Mouse (Mus musculus) testis, adult 10 weeks (tissue): Measurements from ENCODE around the gene Ahcyl1. TPM values are rescaled to one million over a fixed set of nuclear protein-coding genes. Genes with fewer than 3 reads are reported as not detected.

ENCODE experiments used
- polyA plus RNA-seq: library from polyadenylated mRNA; stranded (reverse); fragments of 350-450 nt; fragmentation: Illumina TruSeq; extraction: RNeasy Lipid Tissue Mini Kit (QIAGEN cat#74804); gene quantifications from one replicate; pipeline ENCODE4 v1.2.3, GENCODE M21; 2014; ENCODE audit warnings: low read depth, low replicate concordance

The Ahcyl1 gene
- polyA plus RNA-seq, result 85.4 TPM

DNA sequence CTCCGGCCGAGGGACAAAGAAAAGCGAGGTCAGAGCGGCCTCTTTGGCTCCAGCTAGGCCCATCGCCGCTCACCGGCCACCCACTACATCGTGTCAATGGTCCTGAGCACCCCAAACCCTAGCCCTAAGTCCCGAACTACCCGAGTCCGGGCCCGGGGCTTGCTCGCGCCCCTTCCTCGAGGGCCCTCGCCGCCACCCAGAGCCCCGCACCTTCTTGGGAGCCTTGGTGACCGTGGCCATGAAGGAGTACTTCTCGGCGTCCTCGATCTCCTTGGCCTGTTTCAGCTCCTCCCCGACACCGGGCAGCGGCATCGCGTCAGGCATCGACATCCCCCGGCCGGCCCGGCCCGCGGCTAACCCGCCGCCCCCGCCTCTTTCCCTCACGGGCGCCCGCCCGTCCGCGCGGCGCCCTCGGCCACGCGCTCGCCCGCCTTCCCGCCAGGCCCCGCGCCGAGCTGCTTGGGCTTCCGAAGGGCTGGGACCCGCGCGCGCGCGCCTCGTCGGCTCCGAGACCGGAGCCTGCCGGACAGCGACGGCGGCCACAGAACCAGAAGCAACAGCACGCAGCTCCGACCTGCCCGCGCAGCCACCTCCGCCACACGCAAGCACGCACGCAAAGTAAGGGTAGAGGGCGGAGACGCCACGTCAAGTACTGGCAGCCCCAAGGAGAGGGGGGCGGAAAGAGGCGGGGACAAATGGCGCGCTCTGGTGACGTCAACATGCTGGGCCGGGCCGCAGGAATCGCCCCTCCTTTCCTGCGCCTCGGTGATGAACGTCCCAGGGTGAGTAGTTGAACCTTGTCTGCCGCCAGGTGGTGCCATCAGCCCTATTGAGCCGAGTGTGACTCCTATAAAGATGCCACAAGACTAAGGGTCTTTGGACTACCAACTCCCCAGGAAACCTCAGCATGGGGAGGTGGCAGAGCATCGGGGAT lies at the start of gene Ahcyl1:
TSS of gene Ahcyl1 (minus strand) at position 613 of the 934 bp plus-strand sequence.

DNA sequence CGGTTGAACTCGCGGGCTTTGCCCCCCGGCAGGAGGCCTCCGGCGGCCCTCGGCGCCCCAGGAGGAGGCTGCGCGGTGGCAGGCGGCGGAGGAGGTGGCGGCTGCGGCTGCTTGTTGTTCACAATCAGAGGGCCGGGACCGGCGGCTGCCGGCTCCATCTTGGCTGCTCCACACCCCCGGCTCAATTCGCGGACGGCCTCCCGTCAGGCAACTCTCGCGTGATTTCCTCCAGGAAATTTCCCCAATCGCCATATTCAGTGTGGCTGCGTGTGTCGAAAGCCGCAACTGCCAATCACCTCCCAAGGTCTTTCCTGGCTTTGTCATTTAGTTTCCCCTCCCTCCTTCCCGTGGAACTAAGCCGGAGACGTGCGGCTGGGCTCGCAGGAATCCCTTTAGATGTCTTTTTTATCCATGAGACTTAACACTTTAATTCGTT lies 64.8 kb downstream of the Ahcyl1 start, which contains the start of gene Strip1:
TSS of gene Strip1 (minus strand) at position 172 of the 436 bp plus-strand sequence.

DNA sequence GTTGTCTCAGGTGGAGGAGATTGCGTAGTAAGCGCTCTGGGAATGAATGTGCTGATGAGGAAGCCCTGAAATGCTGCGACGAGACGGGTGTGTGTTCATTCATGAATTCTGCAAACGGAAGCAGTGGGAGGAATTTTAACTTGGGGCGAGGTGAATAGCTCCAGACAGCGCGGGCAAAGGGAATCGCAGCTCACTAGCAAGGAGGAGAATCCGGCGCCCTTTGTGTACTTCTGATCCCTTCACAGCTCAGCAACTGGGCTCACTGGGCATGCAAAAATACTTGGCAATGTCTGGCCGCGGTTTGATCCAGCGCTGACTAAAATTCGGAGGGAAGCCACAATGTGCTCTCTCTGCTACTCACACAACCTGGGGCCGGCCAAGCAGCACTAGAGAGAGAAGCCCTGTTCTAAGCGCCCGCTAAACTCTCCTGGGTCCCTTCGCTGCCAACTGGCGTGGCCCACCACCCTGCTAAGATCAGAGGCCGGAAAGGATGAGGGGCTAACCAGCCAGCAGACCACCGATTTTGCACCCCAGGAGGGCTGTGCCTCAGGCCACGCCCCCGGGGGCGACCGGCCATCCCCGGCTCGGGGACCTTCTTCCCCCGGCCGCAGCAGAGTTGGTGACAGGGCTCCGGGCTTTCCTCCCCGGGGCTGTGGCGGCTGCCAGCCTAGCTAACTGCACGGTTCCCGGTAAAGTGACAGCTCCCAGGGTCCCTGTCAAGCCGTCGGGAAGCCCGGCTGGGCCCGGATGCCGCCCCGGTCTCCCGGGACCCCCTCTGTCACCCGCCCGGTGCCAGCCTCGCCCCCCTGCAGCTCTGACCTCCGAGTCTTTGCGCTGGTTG lies 65.5 kb downstream of the Ahcyl1 start, which contains the start of gene Gm10961:
TSS of gene Gm10961 (plus strand) at position 641 of the 841 bp plus-strand sequence.

Other genes with a start within 250 kb of the Ahcyl1 start
- gene Kcnc4, start 237.0 kb downstream of the Ahcyl1 start, polyA plus RNA-seq, result not detected
- 0.41 TPM for gene Slc6a17, start 178.5 kb downstream of the Ahcyl1 start, polyA plus RNA-seq
- 75.8 TPM for gene Ubl4b, start 141.5 kb downstream of the Ahcyl1 start, polyA plus RNA-seq
- 0.11 TPM for gene Alx3, start 101.5 kb downstream of the Ahcyl1 start, polyA plus RNA-seq
- not detected for gene Gm10961, start 65.2 kb downstream of the Ahcyl1 start, polyA plus RNA-seq
- gene Strip1, start 64.9 kb downstream of the Ahcyl1 start, polyA plus RNA-seq, result 4.4 TPM
- gene Csf1, start 63.9 kb upstream of the Ahcyl1 start, polyA plus RNA-seq, result 2.3 TPM
- gene Eps8l3, start 180.7 kb upstream of the Ahcyl1 start, polyA plus RNA-seq, result 7.9 TPM
- 3,284 TPM for gene Gstm5, start 199.3 kb upstream of the Ahcyl1 start, polyA plus RNA-seq
- 22.5 TPM for gene Gstm7, start 235.3 kb upstream of the Ahcyl1 start, polyA plus RNA-seq
- gene Gstm6, start 247.2 kb upstream of the Ahcyl1 start, polyA plus RNA-seq, result 56.0 TPM